Comparison of ENCODE assay signal across 8 mouse cellular contexts in genomic region chr16:67620826-67621505, GRCm38 (mm10). TPM values are rescaled to one million over a fixed set of nuclear protein-coding genes. Genes with fewer than 3 reads are reported as not detected.
DNase-seq lines count a peak whose midpoint lies in the region.

Cadm2 (minus strand) TSS chr16:67620908.

- H3K36me3 ChIP-seq in megakaryocyte, embryonic 14.5 days (replicated peaks; ENCODE audit: low read length), result no peaks in the 10 kb centered on the region

- H3K27me3 ChIP-seq in megakaryocyte, embryonic 14.5 days (replicated peaks), result peaks cover 42% of the 10 kb centered on the region

- H3K9me3 ChIP-seq in megakaryocyte, embryonic 14.5 days, result no peaks in the 10 kb centered on the region

- DNase-seq in adrenal gland, postnatal 25 days, result peak; percentile 87
- peak; percentile 86 for DNase-seq in embryo, embryonic 11.5 days (ENCODE audit: low read depth, low spot score)
- peak; percentile 88 for DNase-seq in gastrocnemius, postnatal 25 days
- peak; percentile 56 for DNase-seq in induced T-regulatory cell, adult 2 months (ENCODE audit: low read depth)
- DNase-seq in left cerebral cortex, adult 9 months (ENCODE audit: low spot score in 2 of 2), result peak; percentile 92 to 94
- peak; percentile 97 to 98 for DNase-seq in right cerebral cortex, postnatal 10 days (ENCODE audit: low spot score in 2 of 2)
- peak; percentile 75 for DNase-seq in urinary bladder, postnatal 25 days (ENCODE audit: low spot score)

- peak within 1 kb of the TSS; percentile 92 for H3K4me3 ChIP-seq in megakaryocyte, embryonic 14.5 days (replicated peaks)

- peaks cover 26% of the 10 kb centered on the region for H3K4me1 ChIP-seq in megakaryocyte, embryonic 14.5 days

RNA-seq across cellular contexts. Expression of gene Cadm2, which starts in this region (rescaled TPM):
- total RNA-seq in adrenal gland, postnatal 25 days (2021), result 0.76 and 1.2 TPM in 2 replicates
- 1 to 10 TPM in 1 of 2 experiments, under 1 TPM in 1; 0.20 to 1.3 TPM for total RNA-seq in gastrocnemius, postnatal 25 days (2021)
- polyA plus RNA-seq in megakaryocyte, embryonic 14.5 days (2012; ENCODE audit: insufficient read depth, low replicate concordance), result not detected in 2 replicates

Comparison
In these comparisons a context has a peak if more than half of its experiments do, and no peak if none do; other contexts are left out.
1. Peak in every context shown above with its lines: DNase-seq and H3K4me3 ChIP-seq.